Mouse (Mus musculus) embryo, embryonic 9.5 days (tissue): ENCODE measurements around the gene Cldn10.

Source experiments
- DNase-seq: peaks from one replicate; pipeline ENCODE4 v3.0.0-alpha.2; 2017; ENCODE audit errors: extremely low spot score

Cldn10 gene

DNA sequence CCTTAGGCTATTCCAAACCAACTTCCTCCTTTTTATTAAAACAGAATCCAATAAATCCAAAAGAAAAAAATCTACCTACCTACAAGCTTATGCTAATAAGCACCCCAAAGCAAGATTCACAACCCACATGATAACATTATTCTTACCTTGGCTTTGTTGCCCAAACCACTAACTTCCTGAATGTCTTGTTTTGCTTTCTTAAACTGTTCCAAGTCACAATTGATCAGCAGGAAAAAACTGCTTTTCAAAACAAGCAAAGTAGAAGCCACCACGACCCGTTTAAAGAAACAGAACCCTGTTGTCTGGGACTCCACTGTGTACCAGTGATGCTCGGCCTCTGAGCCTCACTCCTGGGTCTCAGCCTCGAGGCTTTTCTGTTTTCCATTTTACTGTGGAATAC is 77.2 kb downstream of the Cldn10 start:
- DNase-seq = no peak

DNA sequence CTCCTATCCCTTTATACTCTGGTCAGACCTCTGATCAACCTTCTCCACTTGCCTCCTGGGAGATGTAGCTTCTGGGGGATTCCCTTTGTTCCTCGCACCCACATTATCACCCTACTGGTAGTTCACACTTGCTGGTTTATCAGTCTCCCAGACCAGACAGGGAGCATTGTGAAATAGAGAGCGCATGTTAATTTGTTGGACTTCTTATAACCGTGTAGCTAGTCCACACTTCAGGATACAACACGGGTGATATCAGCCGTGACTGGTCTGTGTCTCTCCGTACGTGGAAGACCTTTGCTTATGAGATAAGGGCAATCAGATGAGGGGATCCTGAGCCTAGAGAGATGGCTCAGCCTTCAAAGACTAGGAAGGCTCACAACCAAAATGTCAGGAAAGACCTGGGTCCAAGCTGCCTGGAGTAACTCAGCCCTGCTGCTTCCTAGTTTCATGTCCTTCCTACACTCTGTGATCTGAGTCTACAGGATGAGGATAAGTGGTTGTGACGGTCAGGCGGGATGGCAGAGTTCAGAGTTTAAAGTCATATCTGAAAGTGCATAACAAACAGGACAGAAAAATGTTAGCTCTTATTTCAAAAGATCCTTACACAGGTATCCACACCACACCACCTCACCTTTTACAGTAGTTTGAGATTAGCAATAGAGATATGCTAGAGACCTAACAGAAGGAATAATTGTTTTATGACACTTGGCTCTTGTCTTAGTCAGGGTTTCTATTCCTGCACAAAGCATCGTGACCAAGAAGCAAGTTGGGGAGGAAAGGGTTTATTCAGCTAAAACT is 78.5 kb downstream of the Cldn10 start:
- DNase-seq = no peak

DNA sequence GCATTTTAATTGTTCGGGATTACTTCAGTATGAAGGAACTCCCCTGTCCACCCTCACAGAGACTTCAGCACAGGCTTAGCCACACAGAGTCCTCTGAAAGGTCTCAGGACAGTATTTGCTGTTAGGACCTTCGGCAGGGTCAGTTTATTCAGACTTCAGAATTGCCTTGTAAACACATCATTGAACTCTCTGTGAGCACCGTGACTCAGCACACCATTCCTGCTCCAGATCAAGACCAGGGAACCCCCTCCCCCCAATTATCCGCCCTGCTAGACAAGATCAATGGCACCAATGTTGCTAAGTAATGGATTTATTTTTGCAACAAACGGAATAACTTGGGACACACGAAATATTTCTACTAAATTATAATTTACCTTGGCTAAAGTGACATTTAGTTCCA is 79.7 kb downstream of the Cldn10 start:
- DNase-seq = no peak

DNA sequence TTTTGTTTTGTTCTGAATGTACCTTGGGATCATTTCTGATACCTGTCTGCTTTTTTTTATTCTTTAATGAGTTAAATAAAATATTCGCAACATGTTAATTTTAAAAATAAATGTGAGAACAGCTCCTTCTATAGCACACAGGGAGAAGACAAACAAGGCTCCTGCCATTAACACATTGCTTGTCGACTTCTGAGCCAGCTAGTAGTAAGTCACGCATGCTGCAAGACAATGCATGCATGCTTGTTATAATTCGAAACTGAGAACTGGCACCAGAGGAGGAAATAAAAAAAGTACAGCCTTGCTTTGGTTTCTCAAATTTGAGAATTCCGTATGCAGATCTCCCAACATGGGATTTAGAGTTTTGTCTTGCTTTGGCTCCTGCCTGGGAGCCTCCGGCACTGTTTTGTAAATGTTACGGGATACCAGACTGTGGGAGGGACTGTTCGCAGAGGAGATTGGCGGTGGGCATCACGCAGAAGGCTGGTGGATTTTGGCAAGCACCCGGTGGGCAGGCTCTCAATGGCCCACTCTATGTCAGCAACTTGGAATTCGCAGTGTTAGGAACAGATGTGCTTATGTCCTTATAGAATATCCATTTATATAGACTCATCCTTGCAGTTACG is 80.5 kb downstream of the Cldn10 start:
- no peak for DNase-seq

DNA sequence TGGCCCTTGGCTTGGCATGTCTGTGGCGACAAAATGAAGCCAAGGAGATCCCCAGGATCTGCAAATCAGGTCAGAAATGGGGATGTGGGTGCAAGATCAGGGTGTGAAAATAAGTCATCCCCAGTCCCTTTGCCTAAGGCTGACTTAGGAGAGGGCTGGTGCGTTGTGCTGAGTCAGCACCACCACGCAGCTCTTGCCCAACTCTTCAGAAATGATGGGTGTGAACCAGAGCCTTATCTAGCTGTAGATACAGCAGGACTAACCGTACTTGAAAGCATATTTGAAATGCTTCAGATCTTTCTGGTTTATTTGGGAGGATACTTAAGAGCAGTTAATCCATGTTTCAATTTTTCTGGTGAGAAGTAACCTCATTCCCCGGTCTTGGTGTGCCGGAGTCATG is 82.0 kb downstream of the Cldn10 start:
- no peak for DNase-seq

DNA sequence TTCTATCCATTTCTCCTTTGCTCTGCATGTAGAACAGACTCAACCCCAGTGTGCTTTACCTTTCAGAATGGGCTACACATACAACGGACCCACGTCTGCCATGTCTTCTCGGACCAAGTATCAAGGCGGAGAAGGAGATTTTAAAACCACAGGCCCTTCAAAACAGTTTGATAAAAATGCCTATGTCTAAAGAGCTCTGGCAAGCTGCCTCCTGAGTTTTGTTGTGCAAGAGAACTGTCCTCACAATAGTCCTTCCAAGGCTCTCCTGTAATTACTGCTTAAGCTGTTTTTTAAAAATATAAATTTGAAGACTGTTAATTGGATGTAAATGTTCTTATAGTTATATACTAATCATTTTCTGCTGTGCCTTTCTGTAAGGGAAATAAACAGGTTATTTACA is 86.4 kb downstream of the Cldn10 start:
- no peak for DNase-seq

DNA sequence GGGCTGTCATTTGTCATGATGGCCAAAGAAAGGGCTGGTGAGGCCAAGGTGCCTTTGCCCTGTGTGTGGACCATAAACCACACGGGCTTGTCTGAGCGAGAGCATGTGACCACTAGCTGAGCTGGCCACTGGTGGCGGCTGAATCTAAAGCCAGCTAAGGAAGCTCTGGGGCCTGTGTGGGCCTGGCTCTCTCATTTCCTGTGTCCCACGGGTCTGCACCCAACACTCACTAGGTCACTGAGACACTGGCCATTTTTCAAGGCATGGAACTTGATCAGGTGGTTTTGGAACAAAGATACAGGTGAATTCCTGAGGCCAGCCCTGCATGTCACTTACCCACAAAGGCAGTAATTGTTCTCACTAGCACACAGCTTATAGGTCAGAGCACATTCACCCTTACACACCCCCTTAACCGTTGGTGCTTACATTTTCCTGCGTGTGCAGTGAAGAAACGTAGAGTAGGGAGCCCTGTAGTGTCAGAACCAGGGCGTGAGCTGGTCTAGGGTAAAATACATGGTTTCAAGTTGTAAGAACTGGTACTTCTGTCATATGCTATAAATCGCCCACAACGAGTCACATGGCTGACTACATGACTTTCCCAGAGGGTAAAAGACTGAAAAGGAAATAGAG is 87.2 kb downstream of the Cldn10 start:
- no peak for DNase-seq

DNA sequence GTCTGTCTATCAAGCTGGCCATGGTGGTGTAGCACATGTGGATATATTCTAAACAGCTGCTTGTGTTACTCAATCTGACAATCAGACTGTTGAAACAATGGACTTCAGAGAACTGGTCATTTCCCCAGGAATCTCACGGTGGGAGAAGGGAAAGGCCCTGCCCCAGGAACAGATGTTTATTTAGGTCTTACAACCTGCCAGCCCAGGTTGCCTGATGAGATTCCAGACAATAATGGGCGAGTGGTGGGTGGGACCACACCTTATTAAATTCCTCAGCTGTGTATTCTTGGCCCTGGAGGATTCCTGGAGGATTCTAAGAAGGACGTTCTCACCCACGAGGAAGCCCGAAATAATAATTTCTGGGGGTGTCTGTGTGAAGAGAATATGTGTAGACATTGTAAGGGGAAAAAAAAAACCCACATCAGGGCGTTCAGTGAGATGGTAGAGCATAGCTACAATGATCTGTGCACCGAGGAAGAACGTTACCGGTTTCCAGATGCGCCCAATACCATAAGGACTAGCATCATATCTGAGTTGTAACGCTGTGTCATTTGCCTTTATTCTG is 90.7 kb downstream of the Cldn10 start:
- DNase-seq = no peak

DNA sequence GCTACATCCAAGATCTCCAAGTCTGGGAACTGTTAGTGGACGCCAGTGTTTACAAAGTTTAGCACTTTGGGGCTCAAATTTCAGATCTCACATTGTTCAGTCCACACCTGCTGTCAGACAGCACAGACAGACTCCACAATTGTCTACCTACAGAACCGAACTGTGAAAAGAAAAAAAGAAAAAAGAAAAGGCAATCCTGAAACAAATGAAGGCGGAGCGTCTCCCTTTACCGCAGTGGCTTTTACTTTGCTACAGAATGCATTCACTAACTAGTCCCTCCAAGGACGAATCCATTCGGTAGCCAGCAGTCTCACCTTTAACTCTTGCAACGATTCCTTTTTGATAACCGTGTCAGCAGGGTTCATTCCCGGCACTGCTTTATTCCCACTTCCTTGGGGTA is 93.0 kb downstream of the Cldn10 start:
- DNase-seq = no peak

DNA sequence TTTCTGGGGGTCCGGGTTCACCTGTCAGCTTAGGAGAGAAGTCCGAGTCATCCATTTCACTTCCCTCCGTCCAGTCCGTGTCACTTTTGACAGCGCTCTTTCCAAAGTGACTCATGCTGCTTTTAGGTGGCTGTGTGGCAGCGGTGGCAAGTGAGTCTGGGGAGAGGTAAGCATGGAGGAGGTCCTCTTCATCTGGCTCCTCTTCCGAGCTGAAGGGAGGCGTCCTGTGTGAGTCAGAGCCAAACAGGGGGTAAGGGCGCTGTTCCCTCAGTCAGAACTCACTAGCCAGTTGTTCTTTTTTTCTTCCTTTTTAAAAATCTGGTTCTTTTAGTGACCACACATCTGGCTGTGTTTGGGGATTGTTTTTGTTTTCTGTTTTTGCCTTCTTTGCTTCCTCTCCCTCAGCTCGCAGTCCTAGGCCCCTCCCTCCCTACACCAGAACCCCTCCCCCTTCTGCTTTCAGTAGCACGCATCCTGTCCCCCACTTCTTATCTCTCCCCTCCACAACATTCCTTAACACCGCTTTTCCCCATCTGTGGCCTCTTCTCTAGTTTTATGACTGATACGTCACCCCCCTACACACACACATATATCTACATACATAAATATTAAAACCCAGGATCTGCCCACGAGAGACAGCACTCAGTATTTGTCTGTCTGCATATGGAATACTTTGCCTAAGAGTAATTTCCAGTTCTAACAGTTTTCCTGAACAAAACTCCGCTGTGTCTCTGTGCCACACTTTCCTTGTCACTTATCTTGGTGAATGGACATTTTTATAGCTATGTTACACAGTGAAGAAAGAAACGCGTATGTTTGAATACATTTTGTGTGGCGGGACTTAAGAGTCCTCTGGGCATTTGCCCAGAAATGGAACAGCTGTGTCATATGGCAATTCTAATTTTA is 95.9 kb downstream of the Cldn10 start:
- DNase-seq = no peak

DNA sequence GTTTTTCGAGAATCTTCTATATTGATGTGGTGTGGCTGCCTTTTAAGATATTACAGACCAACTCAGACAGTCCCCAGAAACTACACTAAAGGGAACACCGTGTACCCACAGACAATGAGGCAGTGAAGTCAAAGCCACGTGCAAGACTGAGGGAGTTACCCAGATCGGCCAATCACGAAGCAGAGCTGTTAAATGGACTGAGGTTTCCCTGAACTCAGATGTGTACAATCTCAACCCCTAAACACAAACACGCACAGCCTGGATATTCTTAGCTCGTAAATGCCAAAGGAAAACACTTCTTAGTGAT is 96.5 kb downstream of the Cldn10 start:
- no peak for DNase-seq

DNA sequence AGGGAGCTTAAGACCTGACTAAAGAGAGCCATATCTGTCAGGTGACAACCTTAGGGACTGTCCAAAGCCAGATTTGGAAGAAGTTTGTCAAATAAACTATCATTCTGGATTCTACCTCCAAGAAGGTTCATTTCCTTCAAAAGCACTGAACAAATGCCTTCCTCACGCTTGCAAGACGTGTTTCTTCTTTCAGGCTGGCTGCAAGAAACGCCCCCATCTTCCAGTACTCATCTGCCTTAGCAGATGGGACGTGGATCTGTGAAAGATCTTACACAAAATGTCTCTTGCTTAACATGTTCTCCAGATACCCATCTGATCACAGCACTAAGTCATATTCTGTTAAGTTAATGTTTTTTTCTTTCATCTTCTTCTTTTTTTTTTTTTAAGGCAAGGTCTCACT is 102.4 kb downstream of the Cldn10 start:
- no peak for DNase-seq

DNA sequence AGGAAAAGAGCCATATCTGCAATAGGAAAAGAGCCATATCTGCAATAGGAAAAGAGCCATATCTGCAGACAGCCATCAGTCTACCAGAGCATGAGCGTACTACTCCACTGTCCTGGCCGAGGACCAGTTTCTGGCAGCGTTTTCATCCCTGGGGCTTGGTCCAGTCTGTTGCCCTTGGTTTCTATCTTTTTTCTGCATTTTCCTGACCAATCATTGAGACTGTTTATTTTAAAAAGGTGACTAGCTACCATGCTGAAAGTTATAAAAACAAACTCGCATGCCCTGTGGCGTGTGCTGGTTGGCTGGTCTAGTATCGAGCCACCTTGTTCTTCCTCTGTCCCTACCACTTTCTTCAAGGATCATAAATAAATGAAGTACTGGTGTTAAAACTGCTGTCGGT is 107.5 kb downstream of the Cldn10 start:
- DNase-seq = no peak

DNA sequence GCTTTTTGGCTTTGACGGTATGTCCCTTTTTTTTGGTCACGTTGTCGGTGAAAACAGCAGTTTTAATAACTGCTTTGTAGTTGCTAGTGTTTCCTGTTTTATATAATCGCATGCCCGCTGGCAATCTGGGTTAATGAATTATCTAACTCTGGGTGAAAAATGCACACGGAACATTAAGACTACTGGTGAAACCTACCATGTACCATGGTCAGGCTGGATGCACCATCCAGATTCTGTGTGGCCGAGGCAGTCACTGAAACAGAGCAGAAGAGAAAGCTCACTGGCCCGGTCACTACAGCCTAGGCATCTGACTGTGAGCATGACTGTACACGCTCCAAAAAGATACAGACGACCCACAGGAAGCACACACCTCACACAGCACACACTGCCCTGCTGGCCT is 107.9 kb downstream of the Cldn10 start:
- no peak for DNase-seq

DNA sequence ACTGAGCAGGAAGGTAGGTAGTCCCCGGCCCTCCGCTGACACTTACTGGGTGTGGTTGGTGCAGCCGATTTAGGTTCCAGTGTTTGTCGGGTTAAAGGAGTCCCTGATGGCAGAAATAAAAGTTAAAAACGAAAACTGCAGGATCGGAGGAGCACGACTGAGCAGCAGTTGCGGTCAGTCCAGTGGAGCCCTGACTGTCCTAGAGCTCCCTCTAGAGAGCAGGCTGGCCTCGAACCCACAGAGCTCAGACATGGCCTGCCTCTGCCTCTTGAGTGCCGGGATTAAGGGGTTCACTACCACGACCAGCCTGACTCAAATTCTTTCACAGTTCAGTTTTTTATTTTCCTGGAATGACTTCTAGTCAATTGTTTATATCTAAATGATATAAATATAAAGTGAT is 112.2 kb downstream of the Cldn10 start:
- no peak for DNase-seq

DNA sequence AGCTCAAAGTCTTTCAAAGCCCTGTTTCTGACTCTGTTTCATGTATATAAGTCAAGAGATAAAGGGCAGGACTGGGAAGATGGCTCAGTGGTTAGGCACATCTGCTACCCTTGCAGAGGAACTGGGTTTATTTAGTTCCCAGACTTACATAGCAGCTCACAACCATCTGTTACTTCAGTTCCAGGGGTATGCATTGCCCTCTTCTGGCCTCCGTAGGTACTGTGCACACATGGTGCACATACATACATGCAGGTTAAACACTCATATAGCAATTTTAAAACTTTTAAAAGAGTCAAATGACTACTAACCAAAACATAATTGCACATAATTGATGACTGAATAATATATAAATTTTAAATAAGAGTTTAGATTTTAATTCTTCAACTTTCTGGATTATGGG is 113.2 kb downstream of the Cldn10 start:
- no peak for DNase-seq

DNA sequence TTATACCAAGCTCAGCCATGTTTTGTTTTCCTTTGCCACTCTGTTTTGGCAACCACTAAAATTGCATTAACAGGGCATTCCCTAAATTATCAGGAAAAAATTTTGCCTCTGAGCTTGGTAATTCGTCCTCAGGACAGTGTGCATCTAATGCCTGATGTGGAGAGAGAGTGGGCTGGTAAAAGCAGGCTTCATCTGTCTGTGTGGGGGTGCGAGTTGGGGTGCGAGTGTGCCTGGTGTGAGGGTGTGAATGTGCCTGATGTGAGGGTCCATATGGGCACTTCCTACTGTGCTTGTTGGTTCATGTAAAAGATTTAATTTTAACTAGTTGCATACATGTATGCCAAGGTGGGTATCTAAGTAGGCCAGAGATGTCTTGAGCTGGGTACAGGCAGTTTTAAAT is 115.7 kb downstream of the Cldn10 start:
- no peak for DNase-seq

DNA sequence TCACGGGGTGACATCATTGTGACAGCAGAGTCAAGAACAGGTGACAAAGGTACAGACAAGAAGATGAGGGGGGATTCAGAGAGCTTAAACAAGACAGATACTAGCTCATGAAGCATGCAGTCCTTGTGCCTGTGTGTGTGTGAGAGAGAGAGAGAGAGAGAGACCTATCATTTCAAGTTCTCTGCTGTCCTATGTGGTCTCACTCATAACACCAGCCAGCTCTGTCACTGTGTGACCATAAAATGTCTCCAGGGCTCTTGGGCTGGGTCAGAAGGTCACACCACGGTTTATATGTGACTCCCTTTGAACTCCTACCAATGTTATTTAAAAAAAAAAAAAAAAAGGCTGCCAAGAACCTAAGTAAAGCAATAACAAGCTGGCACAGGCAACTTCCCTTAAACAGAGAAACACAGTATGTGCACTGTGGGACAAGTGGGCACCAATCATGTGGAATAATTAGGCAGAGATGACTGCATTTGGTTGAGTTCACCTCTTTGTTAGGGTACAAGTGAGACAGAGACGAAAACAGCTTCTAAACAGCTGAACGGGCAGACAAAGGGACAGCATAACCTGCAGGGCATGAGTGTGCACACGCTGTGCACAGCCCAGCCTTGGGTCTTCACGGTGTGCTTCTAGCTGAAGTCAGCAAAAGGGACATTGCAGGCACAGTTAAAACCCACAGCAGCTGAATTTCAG is 116.3 kb downstream of the Cldn10 start:
- DNase-seq = no peak

DNA sequence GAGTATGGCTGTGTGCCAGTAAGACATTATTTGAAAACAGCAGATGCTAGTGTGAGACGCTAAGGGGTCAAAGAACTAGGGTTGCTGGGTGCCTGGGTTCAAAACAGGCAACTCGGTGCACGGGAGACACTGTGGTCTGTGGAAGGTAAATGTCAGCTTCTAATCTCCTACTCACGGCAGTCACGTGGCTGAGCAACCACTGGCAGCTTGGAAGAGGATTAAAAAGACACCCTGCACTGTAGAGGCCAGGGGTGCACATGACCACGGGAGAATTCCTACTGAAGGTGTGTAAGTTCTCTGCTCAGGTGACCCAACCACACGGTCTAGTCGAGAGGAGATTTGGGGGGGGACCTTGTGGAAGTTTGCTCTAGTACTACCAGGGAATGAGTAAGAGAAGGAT is 119.9 kb downstream of the Cldn10 start:
- DNase-seq = no peak

DNA sequence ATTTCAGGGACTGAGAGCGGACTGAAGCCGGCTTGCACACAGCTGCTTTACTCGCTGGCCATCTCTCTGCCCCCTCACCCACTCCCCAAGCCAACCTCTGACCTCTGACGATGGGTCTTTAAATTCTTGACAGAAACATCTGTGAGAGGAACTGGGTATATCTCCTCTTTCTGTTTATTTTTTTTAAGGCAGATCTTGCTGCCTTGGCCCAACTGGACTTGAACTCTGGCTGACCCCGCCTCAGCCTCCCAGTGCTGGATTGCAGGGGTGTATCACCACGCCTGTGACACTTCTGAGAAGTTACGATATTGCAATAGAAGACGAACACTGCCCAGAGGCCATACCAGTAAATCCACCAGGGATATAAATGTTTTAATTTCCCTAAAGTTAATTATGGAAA is 122.2 kb downstream of the Cldn10 start:
- DNase-seq = peak; percentile 17
